Mouse (Mus musculus): ENCODE measurements at regions not wholly inside any gene's neighbourhood (a gene's known extent, or its start where the extent isn't known, plus 50 kb on each side); places are given as distances from the start of the nearest gene placed in this dataset.

- no peak for TF ChIP-seq CTCF (IDR thresholded peaks at IDR 0.05; ENCODE audit: extremely low read depth, insufficient read depth, insufficient read length, insufficient replicate concordance)
- no peak for TF ChIP-seq POLR2A (IDR thresholded peaks at IDR 0.05; ENCODE audit: low read depth, low read length)
Observed at GRCm38 (mm10) chr13:97570009-97570408, 190.4 kb downstream of the Gm10260 start.
